Mouse (Mus musculus) stomach, postnatal 0 days (tissue): ENCODE measurements around the gene Farp1. TPM values are rescaled to one million over a fixed set of nuclear protein-coding genes. Genes with fewer than 3 reads are reported as not detected.

Source experiments
- ATAC-seq: fragments of 200-750 bp; cut with Nextera tagmentation; 2 replicates; pipeline ENCODE4 v1.8.0; 2017; ENCODE audit not compliant: low FRiP score, low TSS enrichment
- DNase-seq: peaks from one replicate; pipeline ENCODE4 v3.0.0-alpha.2; 2016; ENCODE audit warnings: low spot score
- H3K27ac ChIP-seq: fragments of 300-500 bp; sonication (generic); replicated peaks from 2 replicates; pipeline ENCODE4 v1.5.1; 2014; ENCODE audit warnings: mild to moderate bottlenecking, control low read depth
- H3K27me3 ChIP-seq: fragments of 300-500 bp; sonication (generic); 2 replicates; pipeline ENCODE4 v1.6.1; 2014; ENCODE audit warnings: low read length; ENCODE audit not compliant: control insufficient read depth, insufficient read depth
- H3K36me3 ChIP-seq: fragments of 300-500 bp; sonication (generic); 2 replicates; pipeline ENCODE4 v1.6.1; 2014; ENCODE audit warnings: low read length, mixed read lengths; ENCODE audit not compliant: control insufficient read depth, insufficient read depth
- H3K4me1 ChIP-seq: fragments of 300-500 bp; sonication (generic); replicated peaks from 2 replicates; pipeline ENCODE4 v1.6.1; 2014; ENCODE audit warnings: antibody characterized with exemption; ENCODE audit not compliant: control insufficient read depth, insufficient read depth
- H3K4me2 ChIP-seq: fragments of 300-500 bp; sonication (generic); replicated peaks from 2 replicates; pipeline ENCODE4 v1.6.1; 2014; ENCODE audit warnings: low read depth, mild to moderate bottlenecking, control low read depth, moderate library complexity
- H3K4me3 ChIP-seq: fragments of 300-500 bp; sonication (generic); 2 replicates; pipeline ENCODE4 v1.5.1; 2014; ENCODE audit warnings: low read depth, low read length, control low read depth
- H3K9ac ChIP-seq: fragments of 300-500 bp; sonication (generic); 2 replicates; pipeline ENCODE4 v1.6.1; 2014; ENCODE audit warnings: mild to moderate bottlenecking, low read length, control low read depth, mixed read lengths
- H3K9me3 ChIP-seq: fragments of 300-500 bp; sonication (generic); 2 replicates; pipeline ENCODE4 v1.6.1; 2016; ENCODE audit warnings: low read length; ENCODE audit not compliant: control insufficient read depth
- CTCF ChIP-seq: IDR thresholded peaks from 2 replicates; pipeline ENCODE4 v1.5.1; 2016; ENCODE audit warnings: antibody characterized with exemption, low read depth, mild to moderate bottlenecking, moderate library complexity
- EP300 ChIP-seq: optimal IDR thresholded peaks from 2 replicates; pipeline ENCODE3; 2016; ENCODE audit warnings: antibody characterized with exemption
- WGBS: fragments of 180-500 bp; shearing (Covaris S2); extraction: QIAGEN DNeasy Blood & Tissue Kit; methylation state at CpG from one replicate; pipeline ENCODE4 v1.1.7; 2014; 5-methylcytosine and 5-hydroxymethylcytosine counted together
- polyA plus RNA-seq: library from polyadenylated mRNA; unstranded; fragments of >200 nt; fragmentation: Nextera tagmentation; extraction: Ambion mirVana; gene quantifications from 2 replicates; pipeline ENCODE4 v1.2.1, GENCODE M21; 2015

Gene Farp1
- polyA plus RNA-seq, 1 experiment from 2014 or later = 4.6 TPM

DNA sequence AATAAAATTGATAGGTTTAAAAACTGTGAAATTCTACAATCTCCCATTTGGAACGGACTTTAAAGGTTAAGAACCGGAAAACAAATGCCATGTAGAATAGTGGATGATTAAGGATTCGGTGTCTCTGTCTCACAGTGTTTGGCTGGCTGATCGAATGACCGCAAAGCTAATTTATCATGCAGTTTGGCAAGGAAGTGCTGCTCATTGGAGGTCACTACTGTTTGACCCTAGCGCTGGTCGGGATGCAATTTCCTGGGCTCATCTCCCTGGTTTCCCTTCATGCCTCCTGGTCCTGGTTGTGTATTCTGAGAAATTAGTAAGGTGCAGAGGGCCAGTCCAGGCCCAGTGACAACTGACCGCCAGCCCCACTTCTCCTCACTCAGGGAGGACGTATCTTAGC, 145.6 kb downstream of the Farp1 start:
- no peak overlapping the region for H3K27ac ChIP-seq
- no peak for ATAC-seq
- TF ChIP-seq CTCF = no peak
- TF ChIP-seq EP300 = no peak
- H3K9me3 ChIP-seq = no peaks in the 10 kb centered on the region
- no peaks in the 10 kb centered on the region for H3K27me3 ChIP-seq
- H3K9ac ChIP-seq = no peak overlapping the region
- no peaks in the 10 kb centered on the region; the same call in 1 of the 2 replicates for H3K4me1 ChIP-seq
- H3K4me3 ChIP-seq = no peak overlapping the region
- DNase-seq = no peak
- no peak overlapping the region for H3K4me2 ChIP-seq
- WGBS = 58% methylated on average over 9 of the region's 9 CpGs
- no peaks in the 10 kb centered on the region for H3K36me3 ChIP-seq

DNA sequence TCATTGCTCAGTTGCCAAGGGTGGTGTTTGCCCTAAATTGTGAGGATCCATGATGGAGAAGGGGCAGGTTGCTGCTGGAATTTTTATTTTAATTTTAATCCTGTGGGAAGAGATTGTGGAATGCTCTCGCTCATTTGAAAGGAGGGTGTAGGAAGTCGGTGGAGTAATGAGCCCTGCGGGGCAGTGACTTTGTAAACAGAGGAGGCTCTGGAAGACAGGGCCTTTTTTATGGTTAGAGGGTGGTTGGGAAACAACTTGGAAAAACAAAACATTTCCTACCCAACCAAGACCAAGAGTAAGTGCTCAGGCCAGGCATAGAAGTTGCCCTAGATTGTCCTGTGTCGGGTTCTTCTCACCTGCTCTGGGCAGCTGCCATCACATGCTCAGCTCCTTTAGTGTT, 146.8 kb downstream of the Farp1 start:
- H3K27ac ChIP-seq = no peak overlapping the region
- no peaks in the 10 kb centered on the region; the same call in 1 of the 2 replicates for H3K4me1 ChIP-seq
- no peaks in the 10 kb centered on the region for H3K9me3 ChIP-seq
- WGBS = 44% methylated on average over 4 of the region's 4 CpGs
- TF ChIP-seq EP300 = no peak
- TF ChIP-seq CTCF = no peak
- H3K9ac ChIP-seq = no peak overlapping the region
- DNase-seq (no peak), ATAC-seq (no peak)
- H3K4me3 ChIP-seq = no peak overlapping the region
- H3K27me3 ChIP-seq = no peaks in the 10 kb centered on the region
- peaks cover 2% of the 10 kb centered on the region; the same call in 1 of the 2 replicates for H3K36me3 ChIP-seq
- no peak overlapping the region for H3K4me2 ChIP-seq

DNA sequence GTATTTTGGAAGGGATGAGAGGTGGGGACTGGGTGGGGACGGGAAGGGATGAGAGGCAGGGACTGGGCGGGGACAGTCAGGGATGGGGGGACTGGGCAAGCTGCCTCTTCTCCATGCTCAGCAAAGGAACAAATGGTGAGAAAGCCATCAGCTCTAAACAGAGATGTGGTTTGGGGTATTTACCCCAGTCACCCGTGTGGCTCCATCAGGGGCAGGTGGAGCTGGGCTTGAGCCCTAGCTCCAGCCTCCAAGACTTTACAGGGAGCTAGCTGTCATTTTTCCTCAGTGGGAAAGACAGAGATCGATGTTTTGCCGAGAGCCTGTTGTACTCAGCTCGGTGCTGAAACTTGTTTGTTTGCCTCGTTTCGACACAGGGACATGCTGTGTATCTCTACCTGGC, 148.0 kb downstream of the Farp1 start:
- no peaks in the 10 kb centered on the region; the same call in 1 of the 2 replicates for H3K4me1 ChIP-seq
- no peak overlapping the region for H3K27ac ChIP-seq
- no peaks in the 10 kb centered on the region for H3K9me3 ChIP-seq
- DNase-seq (no peak), ATAC-seq (no peak)
- no peak for TF ChIP-seq EP300
- TF ChIP-seq CTCF = no peak
- 77% methylated on average over 8 of the region's 8 CpGs for WGBS
- no peak overlapping the region for H3K9ac ChIP-seq
- H3K36me3 ChIP-seq = peaks cover 2% of the 10 kb centered on the region; the same call in 1 of the 2 replicates
- H3K4me2 ChIP-seq = no peak overlapping the region
- H3K27me3 ChIP-seq = no peaks in the 10 kb centered on the region
- H3K4me3 ChIP-seq = no peak overlapping the region

DNA sequence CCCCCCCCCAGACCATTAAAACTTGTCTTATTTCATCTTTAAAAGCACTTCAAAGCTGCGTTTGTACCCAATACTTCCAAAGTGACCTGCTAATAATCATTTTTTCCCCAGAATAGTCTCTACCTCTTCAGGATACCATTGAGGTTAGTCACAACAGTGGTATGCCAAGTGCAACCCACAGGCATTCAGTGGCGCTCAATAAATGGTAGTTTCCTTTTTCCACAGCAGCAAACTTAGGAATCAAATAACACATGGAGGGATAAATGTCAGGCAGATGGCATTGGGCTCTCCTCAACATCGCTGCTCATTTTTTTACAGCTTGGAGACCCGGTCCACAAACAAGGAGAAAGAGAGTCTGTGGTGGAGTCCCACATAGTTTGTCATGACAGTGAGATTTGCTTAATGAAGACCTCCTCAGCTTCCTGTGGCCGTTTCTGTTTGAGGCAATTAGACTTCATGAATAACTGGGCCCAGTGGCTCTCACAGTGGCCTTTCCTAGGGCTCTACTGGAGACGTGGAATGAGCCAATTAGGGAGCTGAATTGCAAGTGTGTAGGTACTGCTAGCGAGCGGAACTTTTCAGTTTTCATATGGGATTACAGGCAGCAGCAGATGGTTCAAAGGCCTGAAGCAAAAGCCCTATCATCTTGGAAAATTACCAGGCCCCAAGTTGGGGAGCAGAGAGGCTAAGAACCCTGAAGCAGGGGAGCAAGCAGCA, 148.6 kb downstream of the Farp1 start:
- ATAC-seq (no peak), DNase-seq (no peak)
- no peaks in the 10 kb centered on the region for H3K27me3 ChIP-seq
- no peak overlapping the region for H3K4me2 ChIP-seq
- H3K4me3 ChIP-seq = no peak overlapping the region
- H3K9me3 ChIP-seq = no peaks in the 10 kb centered on the region
- no peak overlapping the region for H3K27ac ChIP-seq
- no peak overlapping the region for H3K9ac ChIP-seq
- H3K36me3 ChIP-seq = peaks cover 2% of the 10 kb centered on the region; the same call in 1 of the 2 replicates
- no peak for TF ChIP-seq CTCF
- TF ChIP-seq EP300 = no peak
- no peaks in the 10 kb centered on the region; the same call in 1 of the 2 replicates for H3K4me1 ChIP-seq
- 83% methylated on average over 8 of the region's 8 CpGs for WGBS

DNA sequence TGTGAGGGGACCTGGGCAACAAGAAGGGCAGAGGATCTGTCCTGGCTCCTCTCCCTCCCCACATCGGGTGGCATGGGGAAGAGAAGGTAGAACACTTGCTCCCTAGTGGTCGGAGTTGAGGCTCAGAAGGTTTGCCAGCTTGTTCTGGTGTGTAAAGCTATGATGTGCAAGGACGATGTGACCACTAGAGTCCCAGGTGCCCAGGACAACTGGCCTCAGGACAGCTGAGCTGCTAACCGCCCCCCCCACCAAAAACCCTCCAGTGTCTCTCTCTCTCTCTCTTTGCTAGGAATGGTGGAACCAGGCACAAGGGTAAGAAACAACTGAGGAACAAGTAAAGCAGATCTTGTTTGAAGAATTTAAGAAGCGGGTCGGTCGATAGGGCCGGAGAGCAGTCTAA, 149.4 kb downstream of the Farp1 start:
- ATAC-seq (no peak), DNase-seq (no peak)
- no peak overlapping the region for H3K4me3 ChIP-seq
- WGBS = 92% methylated on average over 8 of the region's 8 CpGs
- H3K4me1 ChIP-seq = no peaks in the 10 kb centered on the region; the same call in 1 of the 2 replicates
- no peaks in the 10 kb centered on the region for H3K9me3 ChIP-seq
- TF ChIP-seq EP300 = no peak
- no peak for TF ChIP-seq CTCF
- peaks cover 2% of the 10 kb centered on the region; the same call in 1 of the 2 replicates for H3K36me3 ChIP-seq
- H3K4me2 ChIP-seq = no peak overlapping the region
- H3K9ac ChIP-seq = no peak overlapping the region
- H3K27me3 ChIP-seq = no peaks in the 10 kb centered on the region
- H3K27ac ChIP-seq = no peak overlapping the region

DNA sequence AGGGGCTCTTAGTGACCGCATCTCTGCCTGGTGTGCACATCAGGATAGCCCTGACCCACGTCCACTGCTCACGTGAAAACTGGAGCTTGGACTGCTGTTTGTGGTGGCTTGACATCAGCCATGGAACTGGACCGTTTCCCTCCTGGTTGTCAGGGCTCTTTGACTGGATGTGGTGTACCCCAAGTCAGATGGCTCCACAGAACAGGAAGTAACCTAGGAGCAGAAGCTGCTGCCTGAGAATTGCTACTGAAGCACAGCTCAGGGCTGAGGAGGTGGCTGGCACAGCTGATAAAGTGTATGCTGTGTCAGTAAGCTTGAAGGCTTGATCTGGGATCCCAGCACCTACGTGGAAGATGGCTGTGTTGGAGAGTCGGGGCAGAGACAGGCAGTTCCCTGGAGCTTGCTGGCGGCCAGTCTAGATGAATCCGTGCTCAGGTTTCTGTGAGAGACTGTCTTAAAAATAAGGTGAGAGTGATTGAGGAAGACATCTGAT, 151.4 kb downstream of the Farp1 start:
- no peak for ATAC-seq
- peaks cover 2% of the 10 kb centered on the region; the same call in 1 of the 2 replicates for H3K36me3 ChIP-seq
- H3K4me2 ChIP-seq = no peak overlapping the region
- TF ChIP-seq CTCF (no peak), EP300 (no peak)
- H3K9me3 ChIP-seq = no peaks in the 10 kb centered on the region
- no peak overlapping the region for H3K4me3 ChIP-seq
- 87% methylated on average over 8 of the region's 8 CpGs for WGBS
- no peak overlapping the region for H3K27ac ChIP-seq
- DNase-seq = no peak
- no peaks in the 10 kb centered on the region; the same call in 1 of the 2 replicates for H3K4me1 ChIP-seq
- H3K9ac ChIP-seq = no peak overlapping the region
- H3K27me3 ChIP-seq = no peaks in the 10 kb centered on the region
